Mouse (Mus musculus) liver, embryonic 11.5 days (tissue): Measurements from ENCODE around the gene Chrd. TPM values are rescaled to one million over a fixed set of nuclear protein-coding genes. Genes with fewer than 3 reads are reported as not detected.

Experiments used
- ATAC-seq: fragments of 200-750 bp; cut with Nextera tagmentation; replicated peaks from 2 replicates; pipeline ENCODE4 v1.8.0; 2017; ENCODE audit warnings: moderate number of reproducible peaks, mild to moderate bottlenecking, moderate TSS enrichment, moderate library complexity; ENCODE audit not compliant: low FRiP score
- DNase-seq: peaks from one replicate; pipeline ENCODE4 v3.0.0-alpha.2; 2017; ENCODE audit warnings: low spot score
- H3K27ac ChIP-seq: fragments of 300-500 bp; sonication (generic); 2 replicates; pipeline ENCODE4 v1.5.1; 2014; ENCODE audit warnings: mild to moderate bottlenecking, low read depth, low read length, control low read depth
- H3K27me3 ChIP-seq: fragments of 300-500 bp; sonication (generic); replicated peaks from 2 replicates; pipeline ENCODE4 v1.6.1; 2014; ENCODE audit warnings: low read length, mixed read lengths; ENCODE audit not compliant: control insufficient read depth, insufficient read depth
- H3K36me3 ChIP-seq: fragments of 300-500 bp; sonication (generic); 2 replicates; pipeline ENCODE4 v1.6.1; 2014; ENCODE audit warnings: mild to moderate bottlenecking, low read length, moderate library complexity, mixed read lengths; ENCODE audit not compliant: control insufficient read depth, insufficient read depth
- H3K4me1 ChIP-seq: fragments of 300-500 bp; sonication (generic); replicated peaks from 2 replicates; pipeline ENCODE4 v1.6.1; 2014; ENCODE audit warnings: low read length, mixed read lengths; ENCODE audit not compliant: control insufficient read depth, insufficient read depth
- H3K4me2 ChIP-seq: fragments of 300-500 bp; sonication (generic); 2 replicates; pipeline ENCODE4 v1.6.1; 2014; ENCODE audit warnings: mild to moderate bottlenecking, control low read depth, moderate library complexity
- H3K4me3 ChIP-seq: fragments of 300-500 bp; sonication (generic); 2 replicates; pipeline ENCODE4 v1.5.1; 2014; ENCODE audit warnings: low read depth, low read length, control low read depth
- H3K9ac ChIP-seq: fragments of 300-500 bp; sonication (generic); 2 replicates; pipeline ENCODE4 v1.6.1; 2014; ENCODE audit warnings: low read depth, low read length, control low read depth
- H3K9me3 ChIP-seq: fragments of 300-500 bp; sonication (generic); 2 replicates; pipeline ENCODE4 v1.6.1; 2016; ENCODE audit warnings: low read length, inconsistent platforms, mixed read lengths; ENCODE audit not compliant: control insufficient read depth
- WGBS: fragments of 180-500 bp; shearing (Covaris S2); extraction: QIAGEN DNeasy Blood & Tissue Kit; methylation state at CpG from one replicate; pipeline ENCODE4 v1.1.7; 2014; 5-methylcytosine and 5-hydroxymethylcytosine counted together
- polyA plus RNA-seq: library from polyadenylated mRNA; unstranded; fragments of >200 nt; fragmentation: Nextera tagmentation; extraction: Ambion mirVana; gene quantifications from 2 replicates; pipeline ENCODE4 v1.2.1, GENCODE M21; 2014

Chrd gene
- polyA plus RNA-seq, 1 experiment from 2014 or later = 0.93 TPM

DNA sequence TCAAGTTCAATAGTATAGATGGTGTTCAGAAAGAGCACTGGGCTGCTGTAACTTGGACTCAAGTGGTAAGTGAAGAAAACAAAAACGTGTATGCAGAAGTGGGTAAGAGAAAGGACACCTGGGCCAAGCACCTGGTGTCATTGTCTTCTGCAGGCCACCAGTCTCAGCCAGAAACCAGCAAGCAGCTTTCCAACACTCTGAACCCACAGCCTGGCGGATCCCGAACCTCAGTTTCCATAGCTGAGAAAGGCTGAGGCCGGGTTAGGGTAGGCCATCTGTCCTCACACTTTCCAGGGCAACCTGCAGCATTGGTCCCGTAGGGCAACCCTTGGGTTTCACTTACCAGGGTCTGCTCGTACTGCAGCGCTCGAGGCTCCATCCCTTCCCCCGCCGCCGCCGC lies 17.4 kb upstream of the Chrd start:
- H3K4me2 ChIP-seq = peak overlapping the region; percentile 94
- peak overlapping the region; percentile 82 for H3K9ac ChIP-seq
- ATAC-seq (no peak), DNase-seq (no peak)
- WGBS = 4% methylated on average over 12 of the region's 12 CpGs
- H3K27me3 ChIP-seq = no peaks in the 10 kb centered on the region
- peak overlapping the region; percentile 83; the same call in 1 of the 2 replicates for H3K27ac ChIP-seq
- H3K9me3 ChIP-seq = no peaks in the 10 kb centered on the region
- H3K4me1 ChIP-seq = peaks cover 39% of the 10 kb centered on the region
- peaks cover 3% of the 10 kb centered on the region; the same call in 1 of the 2 replicates for H3K36me3 ChIP-seq
- peak overlapping the region; percentile 74 for H3K4me3 ChIP-seq

DNA sequence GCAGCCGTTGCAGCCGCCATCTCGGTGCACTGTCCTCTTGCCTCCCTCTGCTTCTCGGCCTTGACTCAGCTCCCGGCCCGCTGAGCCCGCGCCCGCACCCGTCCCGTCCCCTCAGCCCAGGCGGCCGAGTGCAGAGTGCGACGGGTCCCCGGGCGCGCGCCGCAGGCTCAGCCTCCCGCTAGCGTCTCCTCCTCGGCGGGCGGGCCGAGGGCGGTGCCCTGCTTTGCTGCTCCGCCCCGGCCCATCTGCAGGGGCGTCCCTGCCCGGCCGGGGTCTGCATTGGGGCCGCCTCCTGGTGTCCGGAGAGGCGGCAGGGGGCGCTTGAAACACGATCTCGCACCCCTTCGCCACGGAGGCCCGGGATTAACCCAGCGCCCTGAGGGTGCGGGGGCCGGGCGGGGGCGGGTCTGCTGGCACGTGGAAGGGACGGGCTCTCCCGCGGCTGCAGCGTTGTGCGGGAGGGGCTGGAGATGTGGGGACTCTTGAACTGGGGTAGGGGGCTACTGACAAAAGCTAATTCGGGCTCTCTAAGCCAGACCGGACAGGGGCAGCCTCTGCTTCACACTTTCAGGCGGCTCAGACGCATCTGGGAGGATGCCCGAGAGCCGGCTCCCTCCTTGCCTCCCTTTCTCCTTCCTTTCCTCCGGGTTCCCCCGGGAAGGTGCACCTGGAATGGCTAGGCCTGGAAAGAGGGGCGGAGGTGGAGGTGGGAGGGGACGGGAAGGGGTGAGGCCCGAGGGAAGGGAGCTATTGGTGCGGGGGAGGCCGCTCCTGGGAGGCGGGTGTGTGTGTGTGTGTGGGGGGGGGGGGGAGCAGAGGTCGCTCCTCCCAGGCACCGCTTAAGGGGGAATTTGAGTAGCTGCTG lies 16.7 kb upstream of the Chrd start:
- peak; percentile 83 for DNase-seq
- H3K27me3 ChIP-seq = no peaks in the 10 kb centered on the region
- peak overlapping the region; percentile 82 for H3K9ac ChIP-seq
- H3K36me3 ChIP-seq = peaks cover 3% of the 10 kb centered on the region; the same call in 1 of the 2 replicates
- no peaks in the 10 kb centered on the region for H3K9me3 ChIP-seq
- under 1% methylated on average over 67 of the region's 68 CpGs for WGBS
- H3K4me2 ChIP-seq = peak overlapping the region; percentile 94
- peak overlapping the region; percentile 83 for H3K27ac ChIP-seq
- peaks cover 39% of the 10 kb centered on the region for H3K4me1 ChIP-seq
- ATAC-seq = peak; percentile 66
- H3K4me3 ChIP-seq = peak overlapping the region; percentile 74

DNA sequence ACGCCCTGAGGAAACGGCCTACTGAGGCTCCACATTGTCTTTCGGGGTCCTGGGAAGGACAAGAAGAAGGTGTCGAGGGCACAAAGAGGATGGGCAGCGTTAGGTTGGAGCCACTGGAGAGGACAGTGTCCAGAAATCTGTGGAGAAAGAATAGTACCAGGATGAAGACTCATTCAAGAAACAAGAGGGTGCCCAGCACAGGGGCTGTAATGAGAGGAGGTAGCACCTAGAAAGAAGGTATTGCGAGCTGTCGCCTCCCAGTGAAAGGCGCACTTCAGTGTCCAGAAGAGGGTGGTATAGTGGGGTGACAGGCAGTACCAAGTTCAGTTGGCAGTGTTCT lies 16.1 kb upstream of the Chrd start:
- no peaks in the 10 kb centered on the region for H3K9me3 ChIP-seq
- peak overlapping the region; percentile 82 for H3K9ac ChIP-seq

DNA sequence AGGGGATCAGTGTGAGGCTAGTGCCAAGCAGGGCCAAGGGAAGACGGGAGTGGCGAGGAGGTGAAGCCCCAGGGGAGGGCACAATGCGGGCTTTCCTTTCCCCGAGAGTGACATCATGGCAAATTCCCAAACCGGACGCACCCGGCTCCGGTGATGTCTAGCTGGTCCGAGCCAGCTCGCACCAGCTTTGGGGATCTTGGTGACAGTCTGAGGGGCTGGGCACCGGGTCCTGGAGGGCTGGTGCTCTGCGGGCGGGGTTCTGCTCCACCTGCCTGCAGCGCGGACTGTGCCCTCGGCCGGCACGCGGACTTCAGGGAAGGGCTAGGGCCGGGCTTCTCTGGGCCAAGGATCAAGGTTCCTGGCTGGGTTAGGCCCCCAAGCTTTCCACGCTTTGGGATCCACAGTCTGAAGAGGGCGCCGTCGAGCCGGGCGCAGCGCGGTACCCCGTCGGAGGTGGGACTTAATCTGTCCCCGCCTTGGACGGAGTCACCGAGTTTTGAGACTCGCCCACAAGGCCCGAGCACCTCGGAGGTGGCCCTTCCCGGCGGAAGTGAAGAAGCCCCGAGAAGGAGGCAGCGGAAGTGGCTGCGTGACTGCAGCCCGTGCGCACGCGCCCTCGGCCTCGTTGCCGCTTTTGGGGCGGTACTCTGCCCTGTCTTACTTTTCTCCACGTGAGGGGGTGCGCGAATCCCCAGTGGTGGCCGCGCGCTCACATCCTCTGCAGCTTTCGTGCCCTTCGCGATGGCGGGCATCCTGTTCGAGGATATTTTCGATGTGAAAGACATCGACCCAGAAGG lies 15.5 kb upstream of the Chrd start, which contains the start of the genes Polr2h and Clcn2:
Gene Polr2h (plus strand): TSS at position 485 of the 797 bp plus-strand sequence.
Gene Clcn2 (minus strand): TSS at position 566 of the 797 bp plus-strand sequence.
- H3K9me3 ChIP-seq = no peaks in the 10 kb centered on the region
- ATAC-seq = peak; percentile 87
- H3K9ac ChIP-seq = peak within 1 kb of the TSS; percentile 82
- WGBS = under 1% methylated on average over 62 of the region's 62 CpGs
- peak within 1 kb of the TSS; percentile 94 for H3K4me2 ChIP-seq
- H3K27me3 ChIP-seq = no peaks in the 10 kb centered on the region
- peak; percentile 96 for DNase-seq
- H3K4me3 ChIP-seq = peak within 1 kb of the TSS; percentile 74
- H3K36me3 ChIP-seq = no peaks in the 10 kb centered on the region; the same call in 1 of the 2 replicates
- peaks cover 35% of the 10 kb centered on the region for H3K4me1 ChIP-seq
- peak within 1 kb of the TSS; percentile 83 for H3K27ac ChIP-seq

More for the DNA sequence above, 16.1 kb upstream of the Chrd start:
- H3K27me3 ChIP-seq = no peaks in the 10 kb centered on the region
- H3K4me2 ChIP-seq = peak overlapping the region; percentile 94
- H3K4me3 ChIP-seq = peak overlapping the region; percentile 74
- H3K4me1 ChIP-seq = peaks cover 39% of the 10 kb centered on the region
- DNase-seq = no peak
- 0% methylated on average over 8 of the region's 8 CpGs for WGBS
- H3K36me3 ChIP-seq = peaks cover 3% of the 10 kb centered on the region; the same call in 1 of the 2 replicates
- no peak; the same call in 1 of the 2 replicates for ATAC-seq
- peak overlapping the region; percentile 83 for H3K27ac ChIP-seq

DNA sequence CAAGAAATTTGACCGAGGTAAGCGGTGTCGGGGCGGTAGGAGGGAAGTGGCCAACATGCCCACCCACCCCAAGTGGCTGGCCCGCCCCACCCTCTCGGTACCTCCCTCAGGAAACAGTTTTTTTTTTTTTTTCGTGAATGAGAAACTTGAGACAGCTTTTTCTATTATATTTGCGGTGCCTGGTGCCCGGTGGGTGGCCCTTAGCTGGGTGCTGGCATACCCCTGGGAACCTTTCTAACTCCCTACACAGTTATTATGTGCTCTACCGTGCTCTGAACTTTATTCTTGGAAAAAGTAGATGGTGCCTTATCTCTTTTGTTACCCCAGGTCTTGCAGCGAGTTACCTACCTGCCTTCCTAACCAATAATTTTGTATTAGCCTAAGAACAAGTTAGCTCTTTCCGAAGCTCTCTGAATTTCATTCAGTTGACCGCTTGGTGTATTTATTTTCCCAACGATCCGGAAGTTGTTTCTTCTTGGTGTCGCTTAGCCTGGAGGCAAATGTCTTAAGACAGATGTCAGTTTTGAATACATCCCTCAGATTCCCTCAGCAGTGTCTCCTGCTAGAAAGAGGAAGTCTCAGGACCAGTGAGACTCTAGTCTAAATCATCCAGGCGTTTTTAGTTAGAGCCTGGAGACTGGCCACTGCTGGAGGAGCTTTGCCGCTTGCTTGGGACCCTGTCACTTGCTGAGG lies 14.8 kb upstream of the Chrd start:
- Histone ChIP-seq H3K4me3 (peak overlapping the region; percentile 74), H3K4me1 (peaks cover 30% of the 10 kb centered on the region), H3K27me3 (no peaks in the 10 kb centered on the region), H3K4me2 (peak overlapping the region; percentile 94), H3K9ac (peak overlapping the region; percentile 82), H3K36me3 (no peaks in the 10 kb centered on the region; the same call in 1 of the 2 replicates), H3K27ac (peak overlapping the region; percentile 83), H3K9me3 (no peaks in the 10 kb centered on the region)
- DNase-seq (no peak), ATAC-seq (peak; percentile 31)
- WGBS = 3% methylated on average over 18 of the region's 18 CpGs

DNA sequence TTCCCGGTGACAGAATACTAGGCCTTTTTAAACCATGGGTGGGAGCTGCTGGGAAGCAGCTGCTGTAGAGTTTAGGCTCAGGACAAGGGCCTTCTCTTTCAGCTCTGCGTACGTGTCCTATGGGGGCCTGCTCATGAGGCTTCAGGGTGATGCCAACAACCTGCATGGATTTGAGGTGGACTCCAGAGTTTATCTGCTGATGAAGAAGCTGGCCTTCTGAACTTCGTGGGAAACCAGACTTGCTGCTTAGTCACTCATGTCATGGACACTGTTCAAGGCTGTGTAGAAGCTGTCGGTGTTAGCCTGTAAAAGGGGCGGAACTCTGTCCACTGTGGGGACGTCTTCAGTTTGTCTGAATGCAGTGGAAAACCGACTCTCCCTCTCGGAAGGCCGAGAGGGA lies 11.1 kb upstream of the Chrd start:
- Histone ChIP-seq H3K4me3 (no peak overlapping the region), H3K4me1 (peaks cover 6% of the 10 kb centered on the region; the same call in 1 of the 2 replicates), H3K9ac (no peak overlapping the region), H3K36me3 (no peaks in the 10 kb centered on the region; the same call in 1 of the 2 replicates), H3K9me3 (no peaks in the 10 kb centered on the region), H3K27me3 (0 out of 2 replicates have a peak, but pooled peaks cover under 1% of the 10 kb centered on the region), H3K4me2 (no peak overlapping the region), H3K27ac (no peak overlapping the region)
- no peak for DNase-seq
- ATAC-seq = no peak
- 77% methylated on average over 10 of the region's 10 CpGs for WGBS

DNA sequence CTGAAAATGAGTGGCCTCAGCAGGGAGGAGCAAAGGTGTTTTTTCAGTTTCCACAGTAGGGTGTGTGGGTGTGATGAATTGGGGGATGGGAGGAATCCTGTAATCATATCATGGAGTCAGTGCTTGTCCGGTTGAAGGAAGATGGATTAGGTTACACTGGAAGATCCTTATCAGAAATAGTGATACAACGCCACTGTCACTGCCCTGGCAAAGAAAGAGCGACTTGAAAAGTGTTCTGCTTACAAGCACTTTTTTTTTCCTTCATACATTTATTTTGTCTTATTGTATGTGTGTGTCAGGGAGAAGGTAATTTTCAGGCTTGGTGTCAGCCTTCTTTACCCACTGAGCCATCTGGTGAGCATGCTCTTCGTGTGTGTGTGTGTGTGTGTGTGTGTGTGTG lies 10.2 kb upstream of the Chrd start:
- no peaks in the 10 kb centered on the region; the same call in 1 of the 2 replicates for H3K36me3 ChIP-seq
- ATAC-seq = no peak

DNA sequence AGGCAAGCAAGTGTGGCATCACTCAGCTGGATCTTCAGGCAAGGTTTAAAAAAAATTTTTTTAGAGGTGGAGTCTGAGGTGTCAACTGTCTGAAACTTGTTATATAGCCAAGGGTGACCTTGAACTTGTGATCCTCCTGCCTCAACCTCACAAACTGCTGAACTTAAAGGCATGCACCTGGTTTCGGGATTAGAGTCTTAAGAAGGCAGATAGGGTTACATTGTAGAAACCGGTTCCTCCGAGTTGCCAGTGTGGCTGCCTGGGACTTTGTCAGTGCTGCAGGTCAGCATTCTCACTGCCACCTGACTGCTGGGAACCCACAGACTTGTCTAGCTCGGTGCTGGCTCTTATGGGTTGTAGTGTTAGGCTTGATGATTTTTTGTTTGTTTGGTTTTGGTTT lies 9.7 kb upstream of the Chrd start:
- ATAC-seq = no peak
- 48% methylated on average over 4 of the region's 4 CpGs for WGBS
- Histone ChIP-seq H3K4me3 (no peak overlapping the region), H3K4me1 (peaks cover 4% of the 10 kb centered on the region; the same call in 1 of the 2 replicates), H3K27ac (no peak overlapping the region), H3K9ac (no peak overlapping the region), H3K9me3 (no peaks in the 10 kb centered on the region), H3K27me3 (0 out of 2 replicates have a peak, but pooled peaks cover 2% of the 10 kb centered on the region), H3K36me3 (no peaks in the 10 kb centered on the region; the same call in 1 of the 2 replicates), H3K4me2 (no peak overlapping the region)
- DNase-seq = no peak

More for the DNA sequence above, 10.2 kb upstream of the Chrd start:
- Histone ChIP-seq H3K27ac (no peak overlapping the region), H3K27me3 (0 out of 2 replicates have a peak, but pooled peaks cover 2% of the 10 kb centered on the region), H3K9ac (no peak overlapping the region), H3K4me2 (no peak overlapping the region), H3K4me3 (no peak overlapping the region), H3K4me1 (peaks cover 4% of the 10 kb centered on the region; the same call in 1 of the 2 replicates), H3K9me3 (no peaks in the 10 kb centered on the region)
- no peak for DNase-seq
- 67% methylated on average over 4 of the region's 4 CpGs for whole genome bisulfite sequencing
